ENCODE assay signal across 9 mouse cellular contexts in the genomic region with DNA sequence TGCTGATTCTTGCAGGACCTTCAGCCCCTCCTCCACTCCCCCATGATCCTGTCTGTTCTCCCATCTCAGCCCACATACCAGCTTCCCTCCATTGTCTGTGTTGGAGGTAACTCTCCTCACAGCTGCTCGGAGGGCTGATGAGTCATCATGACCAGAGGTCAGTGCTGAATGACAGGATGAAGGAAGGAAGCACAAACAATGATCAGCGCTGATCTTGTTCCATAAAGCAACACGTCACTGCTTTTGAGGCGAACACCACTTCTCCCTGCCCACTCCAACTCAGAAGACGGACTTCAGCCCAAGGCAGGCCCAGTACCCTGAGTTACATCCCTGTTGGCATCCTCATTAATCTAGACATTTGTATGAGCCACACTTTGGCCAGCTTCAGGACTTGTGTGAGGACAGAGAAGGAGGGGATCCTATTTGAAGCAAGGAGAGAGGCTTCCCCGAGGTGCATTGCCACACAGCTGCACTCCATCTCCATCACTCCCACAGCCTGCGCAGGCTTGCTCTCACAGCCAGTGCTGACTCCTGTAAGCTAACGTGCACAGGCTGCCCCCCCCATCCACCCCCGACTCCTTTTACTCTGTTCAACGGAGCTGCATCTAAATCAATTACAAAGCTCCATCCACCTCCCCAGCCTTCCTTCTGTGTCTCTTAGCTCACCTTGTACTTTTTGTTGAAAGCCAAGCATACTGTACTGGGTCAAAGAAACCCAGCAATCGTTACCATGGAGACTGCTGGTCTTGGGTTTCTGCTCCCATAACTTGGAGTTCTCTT.
DNase-seq lines count a peak whose midpoint lies in the region; ATAC-seq lines count a peak whose summit lies in the region.
"Had no signal": no experiment of that assay in that cellular context is flagged by ENCODE, and none has a peak within 500 bp of the region (broad histone marks: within the 10 kb centered on the region; RNA-seq: fewer than 3 reads in every experiment).

No protein-coding gene starts in this region.

- H3K9me3 ChIP-seq in forebrain, embryonic 13.5 days (replicated peaks): no peaks in the 10 kb centered on the region
- no peaks in the 10 kb centered on the region for H3K9me3 ChIP-seq in hindbrain, embryonic 14.5 days (ENCODE audit: control insufficient read depth, low read length)
- no peaks in the 10 kb centered on the region for H3K9me3 ChIP-seq in limb, embryonic 13.5 days
- no peaks in the 10 kb centered on the region for H3K9me3 ChIP-seq in midbrain, embryonic 13.5 days

- H3K4me3 ChIP-seq in forebrain, embryonic 13.5 days: no peak overlapping the region
- no peak overlapping the region for H3K4me3 ChIP-seq in hindbrain, embryonic 14.5 days (replicated peaks; ENCODE audit: low read length)
- H3K4me3 ChIP-seq in limb, embryonic 13.5 days: no peak overlapping the region
- H3K4me3 ChIP-seq in midbrain, embryonic 13.5 days (replicated peaks): no peak overlapping the region

- peak; percentile 78 for ATAC-seq in forebrain, embryonic 13.5 days
- ATAC-seq in hindbrain, embryonic 14.5 days (ENCODE audit: low FRiP score): peak; percentile 57; the same call in 1 of the 2 replicates
- ATAC-seq in limb, embryonic 13.5 days (ENCODE audit: low FRiP score, low read depth): no peak
- ATAC-seq in midbrain, embryonic 13.5 days: peak; percentile 76
- no peak for ATAC-seq in erythroblast, adult 5-6 weeks (replicated peaks; ENCODE audit: low FRiP score, poor library complexity, severe bottlenecking)
- ATAC-seq in erythroid progenitor cell, adult 5-6 weeks (replicated peaks; ENCODE audit: low FRiP score, poor library complexity, severe bottlenecking): no peak
- ATAC-seq: Patski had no signal

- peaks cover 23% of the 10 kb centered on the region for H3K4me1 ChIP-seq in forebrain, embryonic 13.5 days
- peaks cover 17% of the 10 kb centered on the region for H3K4me1 ChIP-seq in hindbrain, embryonic 14.5 days (replicated peaks; ENCODE audit: control insufficient read depth, insufficient read depth, low read length)
- peaks cover 43% of the 10 kb centered on the region for H3K4me1 ChIP-seq in limb, embryonic 13.5 days
- H3K4me1 ChIP-seq in midbrain, embryonic 13.5 days (replicated peaks): peaks cover 13% of the 10 kb centered on the region

- WGBS in forebrain, embryonic 13.5 days: 40% methylated on average over 11 of the region's 11 CpGs
- WGBS in hindbrain, embryonic 14.5 days: 34% methylated on average over 11 of the region's 11 CpGs
- WGBS in limb, embryonic 13.5 days: 46% methylated on average over 11 of the region's 11 CpGs
- 50% methylated on average over 11 of the region's 11 CpGs for WGBS in midbrain, embryonic 13.5 days

- peak overlapping the region; percentile 21; the same call in 1 of the 2 replicates for H3K27ac ChIP-seq in forebrain, embryonic 13.5 days
- peak overlapping the region; percentile 66 for H3K27ac ChIP-seq in hindbrain, embryonic 14.5 days
- H3K27ac ChIP-seq in limb, embryonic 13.5 days: peak overlapping the region; percentile 74
- peak overlapping the region; percentile 52 for H3K27ac ChIP-seq in midbrain, embryonic 13.5 days

- no peak overlapping the region for H3K9ac ChIP-seq in forebrain, embryonic 13.5 days
- no peak overlapping the region for H3K9ac ChIP-seq in hindbrain, embryonic 14.5 days
- H3K9ac ChIP-seq in limb, embryonic 13.5 days: no peak overlapping the region
- H3K9ac ChIP-seq in midbrain, embryonic 13.5 days (replicated peaks): no peak overlapping the region

- H3K4me2 ChIP-seq in forebrain, embryonic 13.5 days: no peak overlapping the region
- H3K4me2 ChIP-seq in hindbrain, embryonic 14.5 days (replicated peaks): no peak overlapping the region
- H3K4me2 ChIP-seq in limb, embryonic 13.5 days (replicated peaks): no peak overlapping the region
- H3K4me2 ChIP-seq in midbrain, embryonic 13.5 days (replicated peaks): no peak overlapping the region

- no peaks in the 10 kb centered on the region for H3K36me3 ChIP-seq in forebrain, embryonic 13.5 days (ENCODE audit: poor library complexity, severe bottlenecking)
- no peaks in the 10 kb centered on the region for H3K36me3 ChIP-seq in hindbrain, embryonic 14.5 days (replicated peaks; ENCODE audit: control insufficient read depth, insufficient read depth)
- H3K36me3 ChIP-seq in limb, embryonic 13.5 days: no peaks in the 10 kb centered on the region
- no peaks in the 10 kb centered on the region for H3K36me3 ChIP-seq in midbrain, embryonic 13.5 days

- peak; percentile 33 for DNase-seq in ovary, postnatal 36 days (ENCODE audit: low spot score)
- no peak for DNase-seq in ovary, postnatal 14 days (ENCODE audit: low spot score)
- DNase-seq in hindbrain, embryonic 14.5 days (ENCODE audit: low spot score): peak; percentile 49

- H3K27me3 ChIP-seq in forebrain, embryonic 13.5 days: no peaks in the 10 kb centered on the region
- H3K27me3 ChIP-seq in hindbrain, embryonic 14.5 days (ENCODE audit: control insufficient read depth, insufficient read depth, low read length): no peaks in the 10 kb centered on the region
- no peaks in the 10 kb centered on the region for H3K27me3 ChIP-seq in limb, embryonic 13.5 days
- H3K27me3 ChIP-seq in midbrain, embryonic 13.5 days: no peaks in the 10 kb centered on the region
- H3K27me3 ChIP-seq: Patski had no signal

Comparison
In these comparisons a context has a peak if more than half of its experiments do, and no peak if none do; other contexts are left out.
1. ATAC-seq: peak in forebrain, embryonic 13.5 days (single experiment), hindbrain, embryonic 14.5 days (single experiment) and midbrain, embryonic 13.5 days (single experiment); none in limb, embryonic 13.5 days (single experiment), erythroblast, adult 5-6 weeks (single experiment) and erythroid progenitor cell, adult 5-6 weeks (single experiment).
2. H3K27ac ChIP-seq: peak in every context shown above with its lines; median percentile 74 in limb, embryonic 13.5 days; 66 in hindbrain, embryonic 14.5 days; 52 in midbrain, embryonic 13.5 days; 21 in forebrain, embryonic 13.5 days.